Mouse (Mus musculus) megakaryocyte, embryonic 14.5 days (primary cell): ENCODE measurements around the gene Tubb5.

Experiments used
- FLI1 ChIP-seq: IDR thresholded peaks from 2 replicates; pipeline ENCODE4 v1.6.1; 2012; ENCODE audit warnings: low read length, inconsistent platforms, mixed read lengths
- GATA1 ChIP-seq: IDR thresholded peaks from 3 replicates; pipeline ENCODE4 v1.6.1; 2012; ENCODE audit warnings: mixed read lengths, low read length, inconsistent platforms, borderline replicate concordance

GRCm38 (mm10) chr17:35887725-35888124 is 49.6 kb upstream of the Tubb5 start:
- no peak for TF ChIP-seq GATA1
- no peak for TF ChIP-seq FLI1
